Mouse (Mus musculus): ENCODE data around the gene Gclc. TPM values are rescaled to one million over a fixed set of nuclear protein-coding genes. Genes with fewer than 3 reads are reported as not detected.

The Gclc gene
- polyA plus RNA-seq, 1 experiment, result 23.9 TPM

GRCm38 (mm10) chr9:77766218-77766617, 11.9 kb downstream of the Gclc start:
- TF ChIP-seq GATA1 (IDR thresholded peaks at IDR 0.05; ENCODE audit: low read length), result no peak

- TF ChIP-seq GATA1 (IDR thresholded peaks at IDR 0.05; ENCODE audit: low read length), result no peak
These were observed 12.4 kb downstream of the Gclc start for GRCm38 (mm10) chr9:77766767-77767166.

- TF ChIP-seq GATA1 (IDR thresholded peaks at IDR 0.05; ENCODE audit: low read length), result no peak
These were observed 16.6 kb downstream of the Gclc start for GRCm38 (mm10) chr9:77770909-77771308.

- no peak for TF ChIP-seq GATA1 (IDR thresholded peaks at IDR 0.05; ENCODE audit: low read length)
These were observed 17.0 kb downstream of the Gclc start for GRCm38 (mm10) chr9:77771330-77771729.

- no peak for TF ChIP-seq GATA1 (IDR thresholded peaks at IDR 0.05; ENCODE audit: low read length)
These were observed 17.5 kb downstream of the Gclc start for GRCm38 (mm10) chr9:77771765-77772383.

GRCm38 (mm10) chr9:77776720-77777515, 22.6 kb downstream of the Gclc start:
- TF ChIP-seq GATA1 (IDR thresholded peaks at IDR 0.05; ENCODE audit: low read length), result no peak

GRCm38 (mm10) chr9:77777622-77778021, 23.3 kb downstream of the Gclc start:
- no peak for TF ChIP-seq GATA1 (IDR thresholded peaks at IDR 0.05; ENCODE audit: low read length)

- TF ChIP-seq GATA1 (IDR thresholded peaks at IDR 0.05; ENCODE audit: low read length), result no peak
These were observed 25.4 kb downstream of the Gclc start for GRCm38 (mm10) chr9:77779711-77780110.

- TF ChIP-seq GATA1 (IDR thresholded peaks at IDR 0.05; ENCODE audit: low read length), result no peak
These were observed 27.3 kb downstream of the Gclc start for GRCm38 (mm10) chr9:77781453-77782163.

GRCm38 (mm10) chr9:77782201-77782600, 27.9 kb downstream of the Gclc start:
- TF ChIP-seq GATA1 (IDR thresholded peaks at IDR 0.05; ENCODE audit: low read length), result no peak

GRCm38 (mm10) chr9:77783006-77783405, 28.7 kb downstream of the Gclc start:
- TF ChIP-seq GATA1 (IDR thresholded peaks at IDR 0.05; ENCODE audit: low read length), result no peak

GRCm38 (mm10) chr9:77785466-77785865, 31.1 kb downstream of the Gclc start:
- no peak for TF ChIP-seq GATA1 (IDR thresholded peaks at IDR 0.05; ENCODE audit: low read length)

- TF ChIP-seq GATA1 (IDR thresholded peaks at IDR 0.05; ENCODE audit: low read length), result no peak
These were observed 33.6 kb downstream of the Gclc start for GRCm38 (mm10) chr9:77787936-77788335.

- TF ChIP-seq GATA1 (IDR thresholded peaks at IDR 0.05; ENCODE audit: low read length), result no peak
These were observed 35.4 kb downstream of the Gclc start for GRCm38 (mm10) chr9:77789615-77790348.

- no peak for TF ChIP-seq GATA1 (IDR thresholded peaks at IDR 0.05; ENCODE audit: low read length)
These were observed 39.5 kb downstream of the Gclc start for GRCm38 (mm10) chr9:77793838-77794237.

- TF ChIP-seq GATA1 (IDR thresholded peaks at IDR 0.05; ENCODE audit: low read length), result no peak
These were observed 48.1 kb downstream of the Gclc start for GRCm38 (mm10) chr9:77802461-77802860.
